Mouse (Mus musculus) forebrain, embryonic 15.5 days (tissue): ENCODE measurements at regions not wholly inside any gene's neighbourhood (a gene's known extent, or its start where the extent isn't known, plus 50 kb on each side); places are given as distances from the start of the nearest gene placed in this dataset.

ENCODE experiments used
- ATAC-seq: fragments of 200-750 bp; cut with Nextera tagmentation; replicated peaks from 2 replicates; pipeline ENCODE4 v1.8.0; 2017; ENCODE audit warnings: mild to moderate bottlenecking, moderate TSS enrichment, moderate library complexity
- H3K27ac ChIP-seq: fragments of 300-500 bp; sonication (generic); replicated peaks from 2 replicates; pipeline ENCODE4 v1.5.1; 2015; ENCODE audit warnings: mild to moderate bottlenecking, inconsistent platforms
- H3K27me3 ChIP-seq: fragments of 300-500 bp; sonication (generic); 2 replicates; pipeline ENCODE4 v1.6.1; 2015; ENCODE audit warnings: inconsistent platforms
- H3K36me3 ChIP-seq: fragments of 300-500 bp; sonication (generic); 2 replicates; pipeline ENCODE4 v1.6.1; 2015; ENCODE audit warnings: mild to moderate bottlenecking, inconsistent platforms
- H3K4me1 ChIP-seq: fragments of 300-500 bp; sonication (generic); 2 replicates; pipeline ENCODE4 v1.6.1; 2015; ENCODE audit warnings: inconsistent platforms
- H3K4me2 ChIP-seq: fragments of 300-500 bp; sonication (generic); replicated peaks from 2 replicates; pipeline ENCODE4 v1.6.1; 2015; ENCODE audit warnings: mild to moderate bottlenecking, inconsistent platforms
- H3K4me3 ChIP-seq: fragments of 300-500 bp; sonication (generic); 2 replicates; pipeline ENCODE4 v1.5.1; 2015; ENCODE audit warnings: mild to moderate bottlenecking, inconsistent platforms
- H3K9ac ChIP-seq: fragments of 300-500 bp; sonication (generic); replicated peaks from 2 replicates; pipeline ENCODE4 v1.6.1; 2015; ENCODE audit warnings: mild to moderate bottlenecking, inconsistent platforms
- H3K9me3 ChIP-seq: fragments of 300-500 bp; sonication (generic); 2 replicates; pipeline ENCODE4 v1.6.1; 2016; ENCODE audit warnings: inconsistent platforms
- WGBS: fragments of 180-500 bp; shearing (Covaris S2); methylation state at CpG from one replicate; pipeline ENCODE4 v1.1.7; 2015; ENCODE audit warnings: mixed read lengths; 5-methylcytosine and 5-hydroxymethylcytosine counted together

DNA sequence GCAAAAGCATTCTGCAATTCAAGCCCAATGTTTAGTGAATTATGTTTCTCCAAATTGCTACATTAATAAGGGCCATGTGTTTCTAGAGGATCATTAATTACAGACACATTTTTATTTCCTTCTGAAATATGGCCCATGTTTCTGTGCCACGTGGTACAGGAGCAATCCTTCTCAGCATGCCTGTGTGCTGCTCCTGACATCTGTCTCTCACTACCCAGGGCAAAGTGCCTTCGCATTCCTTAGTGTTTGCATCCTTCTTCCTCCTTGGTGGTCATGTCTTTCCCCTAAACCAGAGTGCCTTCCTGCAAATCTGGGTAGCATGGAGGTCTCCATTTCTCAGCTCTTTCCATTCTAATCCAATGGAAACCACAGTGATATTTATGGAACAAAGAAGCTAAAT lies 832.7 kb upstream of the Fam160b2 start:
- Histone ChIP-seq H3K4me2 (no peak overlapping the region), H3K27ac (no peak overlapping the region), H3K9ac (no peak overlapping the region), H3K27me3 (no peaks in the 10 kb centered on the region), H3K9me3 (no peaks in the 10 kb centered on the region), H3K4me1 (no peaks in the 10 kb centered on the region), H3K36me3 (no peaks in the 10 kb centered on the region), H3K4me3 (no peak overlapping the region)
- WGBS: 67% methylated on average over 2 of the region's 2 CpGs
- no peak for ATAC-seq
